Mouse (Mus musculus): ENCODE measurements around the gene Scarb1. TPM values are rescaled to one million over a fixed set of nuclear protein-coding genes. Genes with fewer than 3 reads are reported as not detected.

The Scarb1 gene
- polyA plus RNA-seq, 1 experiment, result 59.6 TPM

- no peak for TF ChIP-seq POLR2A (IDR thresholded peaks at IDR 0.05; ENCODE audit: insufficient read depth, low read length)
- no peaks in the 10 kb centered on the region for H3K36me3 ChIP-seq (ENCODE audit: control insufficient read depth, insufficient read depth, low read length, poor library complexity, severe bottlenecking)
- no peak overlapping the region for H3K9ac ChIP-seq (ENCODE audit: low read depth, poor library complexity, severe bottlenecking)
- H3K27me3 ChIP-seq (ENCODE audit: control insufficient read depth, insufficient read depth, low read length, poor library complexity, severe bottlenecking), result no peaks in the 10 kb centered on the region
- no peak overlapping the region for H3K4me3 ChIP-seq (ENCODE audit: low read depth, low read length)
- H3K27ac ChIP-seq (ENCODE audit: insufficient read depth, low read length), result no peak overlapping the region
- H3K9me3 ChIP-seq (replicated peaks; ENCODE audit: control insufficient read depth, insufficient read depth, low read length, poor library complexity, severe bottlenecking), result no peaks in the 10 kb centered on the region
- H3K4me1 ChIP-seq (ENCODE audit: control insufficient read depth, insufficient read depth, low read length), result peaks cover 7% of the 10 kb centered on the region
These were observed 16.8 kb upstream of the Scarb1 start for GRCm38 (mm10) chr5:125357543-125358269.

GRCm38 (mm10) chr5:125355650-125356049 is 14.8 kb upstream of the Scarb1 start:
- TF ChIP-seq POLR2A (IDR thresholded peaks at IDR 0.05; ENCODE audit: insufficient read depth, low read length) (no peak), CTCF (IDR thresholded peaks at IDR 0.05; ENCODE audit: low read depth, low read length) (no peak), EP300 (IDR thresholded peaks at IDR 0.05; ENCODE audit: insufficient read depth, low read depth, low read length) (no peak)
- Histone ChIP-seq H3K4me3 (ENCODE audit: low read depth, low read length) (no peak overlapping the region), H3K27ac (ENCODE audit: insufficient read depth, low read length) (no peak overlapping the region), H3K36me3 (ENCODE audit: control insufficient read depth, insufficient read depth, low read length, poor library complexity, severe bottlenecking) (no peaks in the 10 kb centered on the region), H3K4me1 (ENCODE audit: control insufficient read depth, insufficient read depth, low read length) (peaks cover 7% of the 10 kb centered on the region), H3K9ac (ENCODE audit: low read depth, poor library complexity, severe bottlenecking) (no peak overlapping the region), H3K9me3 (replicated peaks; ENCODE audit: control insufficient read depth, insufficient read depth, low read length, poor library complexity, severe bottlenecking) (no peaks in the 10 kb centered on the region), H3K27me3 (ENCODE audit: control insufficient read depth, insufficient read depth, low read length, poor library complexity, severe bottlenecking) (no peaks in the 10 kb centered on the region)

- TF ChIP-seq CTCF (IDR thresholded peaks at IDR 0.05; ENCODE audit: low read depth, low read length), result no peak
- no peak for TF ChIP-seq POLR2A (IDR thresholded peaks at IDR 0.05; ENCODE audit: insufficient read depth, low read length)
- no peak for TF ChIP-seq EP300 (IDR thresholded peaks at IDR 0.05; ENCODE audit: insufficient read depth, low read depth, low read length)
These were observed 14.1 kb upstream of the Scarb1 start for GRCm38 (mm10) chr5:125354885-125355492.

DNA sequence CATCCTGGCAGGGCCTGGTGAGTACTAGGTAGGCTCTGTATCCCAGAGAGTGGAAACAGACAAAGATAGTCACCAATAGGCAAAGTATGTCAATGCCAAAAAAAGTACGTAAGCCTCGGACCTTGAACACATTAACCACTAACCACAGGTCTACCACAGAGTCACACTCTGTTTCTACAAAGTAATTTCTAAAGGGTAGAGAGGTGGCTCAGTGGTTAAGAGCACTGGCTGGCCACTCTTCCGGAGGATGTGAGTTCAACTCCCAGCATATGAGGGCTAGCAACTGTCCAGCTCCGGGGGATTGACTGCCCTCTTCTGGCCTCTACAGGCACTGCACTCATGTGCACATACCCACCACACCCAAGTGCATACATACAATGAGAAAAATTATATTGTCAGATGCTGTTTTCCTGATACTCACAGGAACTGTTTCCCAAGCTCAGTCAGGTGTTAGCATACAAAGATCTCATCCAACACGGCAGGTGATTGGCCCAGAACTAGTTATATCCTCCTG is 11.9 kb upstream of the Scarb1 start:
- no peak overlapping the region for H3K27ac ChIP-seq (ENCODE audit: insufficient read depth, low read length)
- no peak overlapping the region for H3K9ac ChIP-seq (ENCODE audit: low read depth, poor library complexity, severe bottlenecking)
- no peaks in the 10 kb centered on the region for H3K36me3 ChIP-seq (ENCODE audit: control insufficient read depth, insufficient read depth, low read length, poor library complexity, severe bottlenecking)
- H3K4me3 ChIP-seq (ENCODE audit: low read depth, low read length), result no peak overlapping the region
- no peaks in the 10 kb centered on the region for H3K9me3 ChIP-seq (replicated peaks; ENCODE audit: control insufficient read depth, insufficient read depth, low read length, poor library complexity, severe bottlenecking)
- H3K27me3 ChIP-seq (ENCODE audit: control insufficient read depth, insufficient read depth, low read length, poor library complexity, severe bottlenecking), result no peaks in the 10 kb centered on the region
- peak; percentile 47 for TF ChIP-seq CTCF (IDR thresholded peaks at IDR 0.05; ENCODE audit: low read depth, low read length)
- no peak for TF ChIP-seq POLR2A (IDR thresholded peaks at IDR 0.05; ENCODE audit: insufficient read depth, low read length)
- peaks cover 7% of the 10 kb centered on the region for H3K4me1 ChIP-seq (ENCODE audit: control insufficient read depth, insufficient read depth, low read length)

More at GRCm38 (mm10) chr5:125354885-125355492, 14.1 kb upstream of the Scarb1 start:
- Histone ChIP-seq H3K27me3 (ENCODE audit: control insufficient read depth, insufficient read depth, low read length, poor library complexity, severe bottlenecking) (no peaks in the 10 kb centered on the region), H3K27ac (ENCODE audit: insufficient read depth, low read length) (no peak overlapping the region), H3K36me3 (ENCODE audit: control insufficient read depth, insufficient read depth, low read length, poor library complexity, severe bottlenecking) (no peaks in the 10 kb centered on the region), H3K9me3 (replicated peaks; ENCODE audit: control insufficient read depth, insufficient read depth, low read length, poor library complexity, severe bottlenecking) (no peaks in the 10 kb centered on the region), H3K4me1 (ENCODE audit: control insufficient read depth, insufficient read depth, low read length) (peaks cover 7% of the 10 kb centered on the region), H3K4me3 (ENCODE audit: low read depth, low read length) (no peak overlapping the region), H3K9ac (ENCODE audit: low read depth, poor library complexity, severe bottlenecking) (no peak overlapping the region)

GRCm38 (mm10) chr5:125351939-125352338 is 11.0 kb upstream of the Scarb1 start:
- no peaks in the 10 kb centered on the region for H3K27me3 ChIP-seq (ENCODE audit: control insufficient read depth, insufficient read depth, low read length, poor library complexity, severe bottlenecking)
- no peaks in the 10 kb centered on the region for H3K9me3 ChIP-seq (replicated peaks; ENCODE audit: control insufficient read depth, insufficient read depth, low read length, poor library complexity, severe bottlenecking)
- H3K4me3 ChIP-seq (ENCODE audit: low read depth, low read length), result no peak overlapping the region
- no peak overlapping the region for H3K9ac ChIP-seq (ENCODE audit: low read depth, poor library complexity, severe bottlenecking)
- no peak for TF ChIP-seq EP300 (IDR thresholded peaks at IDR 0.05; ENCODE audit: insufficient read depth, low read depth, low read length)
- no peak for TF ChIP-seq CTCF (IDR thresholded peaks at IDR 0.05; ENCODE audit: low read depth, low read length)
- no peak for TF ChIP-seq POLR2A (IDR thresholded peaks at IDR 0.05; ENCODE audit: insufficient read depth, low read length)
- H3K27ac ChIP-seq (ENCODE audit: insufficient read depth, low read length), result no peak overlapping the region
- no peaks in the 10 kb centered on the region for H3K36me3 ChIP-seq (ENCODE audit: control insufficient read depth, insufficient read depth, low read length, poor library complexity, severe bottlenecking)
- peaks cover 7% of the 10 kb centered on the region for H3K4me1 ChIP-seq (ENCODE audit: control insufficient read depth, insufficient read depth, low read length)

DNA sequence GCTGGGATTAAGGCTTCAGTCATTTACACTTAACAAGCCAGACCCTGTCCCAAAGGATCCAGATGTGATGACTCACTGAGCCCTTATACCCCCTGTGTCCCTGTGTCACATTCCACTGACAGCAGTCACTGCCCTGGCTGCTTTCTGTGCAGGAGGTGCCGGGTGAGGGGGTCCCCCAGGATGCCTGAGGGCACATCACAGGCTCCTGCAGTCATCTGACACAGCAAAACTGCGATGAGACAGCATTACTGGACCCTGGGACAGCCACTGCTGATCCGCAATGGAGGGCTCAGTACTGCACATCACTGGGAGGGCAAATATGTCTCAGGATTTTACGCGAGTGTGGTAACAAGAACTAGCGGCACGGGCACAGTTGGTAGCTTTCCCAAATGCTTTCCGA is 10.2 kb upstream of the Scarb1 start:
- no peak overlapping the region for H3K9ac ChIP-seq (ENCODE audit: low read depth, poor library complexity, severe bottlenecking)
- peaks cover 7% of the 10 kb centered on the region for H3K4me1 ChIP-seq (ENCODE audit: control insufficient read depth, insufficient read depth, low read length)
- TF ChIP-seq CTCF (IDR thresholded peaks at IDR 0.05; ENCODE audit: low read depth, low read length) (no peak), POLR2A (IDR thresholded peaks at IDR 0.05; ENCODE audit: insufficient read depth, low read length) (no peak), EP300 (IDR thresholded peaks at IDR 0.05; ENCODE audit: insufficient read depth, low read depth, low read length) (no peak)
- no peaks in the 10 kb centered on the region for H3K36me3 ChIP-seq (ENCODE audit: control insufficient read depth, insufficient read depth, low read length, poor library complexity, severe bottlenecking)
- no peaks in the 10 kb centered on the region for H3K27me3 ChIP-seq (ENCODE audit: control insufficient read depth, insufficient read depth, low read length, poor library complexity, severe bottlenecking)
- no peaks in the 10 kb centered on the region for H3K9me3 ChIP-seq (replicated peaks; ENCODE audit: control insufficient read depth, insufficient read depth, low read length, poor library complexity, severe bottlenecking)
- no peak overlapping the region for H3K27ac ChIP-seq (ENCODE audit: insufficient read depth, low read length)
- H3K4me3 ChIP-seq (ENCODE audit: low read depth, low read length), result no peak overlapping the region
